In genomic region chr3:115596523-115596922, GRCm38 (mm10) we compare ENCODE assay signal across 8 mouse cellular contexts.
DNase-seq lines count a peak whose midpoint lies in the region; ATAC-seq and TF ChIP-seq lines count a peak whose summit lies in the region.

No protein-coding gene starts in this region.

- no peaks in the 10 kb centered on the region for H3K36me3 ChIP-seq in forebrain, postnatal 0 days (ENCODE audit: insufficient read depth)
- H3K36me3 ChIP-seq in midbrain, embryonic 13.5 days = no peaks in the 10 kb centered on the region
- no peaks in the 10 kb centered on the region for H3K36me3 ChIP-seq in splenic B cell, adult 2 months (ENCODE audit: control insufficient read depth, insufficient read depth, low read length, poor library complexity, severe bottlenecking)

- H3K27ac ChIP-seq in forebrain, postnatal 0 days (ENCODE audit: low read depth, low read length) = no peak overlapping the region
- H3K27ac ChIP-seq in left cerebral cortex, adult 2 months = no peak overlapping the region
- H3K27ac ChIP-seq in midbrain, embryonic 13.5 days = no peak overlapping the region

- no peak overlapping the region for H3K4me3 ChIP-seq in forebrain, postnatal 0 days (ENCODE audit: low read depth, low read length)
- no peak overlapping the region for H3K4me3 ChIP-seq in left cerebral cortex, adult 2 months
- no peak overlapping the region for H3K4me3 ChIP-seq in midbrain, embryonic 13.5 days (replicated peaks)

- peak; percentile 61 for TF ChIP-seq CTCF in forebrain, postnatal 0 days (IDR thresholded peaks at IDR 0.05; ENCODE audit: low read depth)
- peak; percentile 85 for TF ChIP-seq CTCF in left cerebral cortex, adult 2 months (IDR thresholded peaks at IDR 0.05)

- H3K9me3 ChIP-seq in forebrain, postnatal 0 days (ENCODE audit: low read length) = no peaks in the 10 kb centered on the region
- H3K9me3 ChIP-seq in midbrain, embryonic 13.5 days = no peaks in the 10 kb centered on the region

- no peak for ATAC-seq in forebrain, postnatal 0 days
- ATAC-seq in midbrain, embryonic 13.5 days = peak; percentile 24; the same call in 1 of the 2 replicates

- WGBS in forebrain, postnatal 0 days = 36% methylated on average over 6 of the region's 6 CpGs
- 36% methylated on average over 6 of the region's 6 CpGs for WGBS in midbrain, embryonic 13.5 days

- H3K4me2 ChIP-seq in forebrain, postnatal 0 days (ENCODE audit: low read depth) = no peak overlapping the region
- H3K4me2 ChIP-seq in midbrain, embryonic 13.5 days (replicated peaks) = no peak overlapping the region

- intact Hi-C loops in left cerebral cortex, adult 2 months (cut with DNase I) = loop anchor here (2.0 kb wide), 1 partner anchor 46 kb away; no protein-coding TSS in a partner anchor

- no peaks in the 10 kb centered on the region for H3K4me1 ChIP-seq in forebrain, postnatal 0 days (ENCODE audit: insufficient read depth)
- H3K4me1 ChIP-seq in midbrain, embryonic 13.5 days (replicated peaks) = no peaks in the 10 kb centered on the region

- no peak overlapping the region for H3K9ac ChIP-seq in forebrain, postnatal 0 days
- no peak overlapping the region for H3K9ac ChIP-seq in midbrain, embryonic 13.5 days (replicated peaks)

- DNase-seq in gastrocnemius, adult 18-20 months (ENCODE audit: low spot score) = peak; percentile 38
- no peak for DNase-seq in gastrocnemius, postnatal 25 days
- DNase-seq in c-Kit-negative CD71-positive TER-119-positive erythroid progenitor cells, embryonic 14.5 days (ENCODE audit: low read depth, low spot score) = peak; percentile 43
- DNase-seq in forebrain, postnatal 0 days = no peak
- DNase-seq in hindlimb bud, embryonic 11.5 days (ENCODE audit: extremely low spot score, low read depth, low spot score) = peak; percentile 14
- peak; percentile 49 to 55 for DNase-seq in left cerebral cortex, adult 2 months (ENCODE audit: extremely low spot score in 1 of 2, low spot score in 2 of 2)
- peak; percentile 90 for DNase-seq in splenic B cell, adult 2 months (ENCODE audit: low read depth, low spot score)

- no peaks in the 10 kb centered on the region for H3K27me3 ChIP-seq in forebrain, postnatal 0 days (ENCODE audit: insufficient read depth, low read length)
- H3K27me3 ChIP-seq in midbrain, embryonic 13.5 days = no peaks in the 10 kb centered on the region
- H3K27me3 ChIP-seq in splenic B cell, adult 2 months (ENCODE audit: control insufficient read depth, insufficient read depth, low read length, poor library complexity, severe bottlenecking) = no peaks in the 10 kb centered on the region

Comparison
In these comparisons a context has a peak if more than half of its experiments do, and no peak if none do; other contexts are left out.
1. DNase-seq: peak in gastrocnemius, adult 18-20 months (single experiment), c-Kit-negative CD71-positive TER-119-positive erythroid progenitor cells, embryonic 14.5 days (single experiment), hindlimb bud, embryonic 11.5 days (single experiment), left cerebral cortex, adult 2 months (2 of 2) and splenic B cell, adult 2 months (single experiment); none in gastrocnemius, postnatal 25 days (single experiment) and forebrain, postnatal 0 days (single experiment).